Mouse (Mus musculus) urinary bladder, adult 18-20 months (tissue): Measurements from ENCODE around the gene Tmem30b.
"Not testable (repeated sequence)": the region's sequence is repeated elsewhere in the genome, so short reads cannot be mapped to it uniquely, and the experiment has no call there.

Experiments used
- DNase-seq, 2 experiments: peaks; one replicate each; pipeline ENCODE4 v3.0.0; 2022; ENCODE audit warnings: low spot score in 2 of 2, mixed read lengths in 2 of 2

Tmem30b gene

GRCm38 (mm10) chr12:73546086-73546711 lies at the start of gene Tmem30b:
Gene Tmem30b (minus strand): TSS chr12:73546392.
- DNase-seq: peak; percentile 62 to 77

GRCm38 (mm10) chr12:73595226-73595625 lies 49.0 kb upstream of the Tmem30b start:
- no peak for DNase-seq

- DNase-seq: no peak
Observed at GRCm38 (mm10) chr12:73594177-73594745, 48.1 kb upstream of the Tmem30b start.

- no peak for DNase-seq
Observed at GRCm38 (mm10) chr12:73593021-73593798, 47.0 kb upstream of the Tmem30b start.

- DNase-seq: no peak
Observed at GRCm38 (mm10) chr12:73591625-73592024, 45.4 kb upstream of the Tmem30b start.

- no peak for DNase-seq
Observed at GRCm38 (mm10) chr12:73590627-73591276, 44.6 kb upstream of the Tmem30b start.

GRCm38 (mm10) chr12:73587262-73587661 lies 41.1 kb upstream of the Tmem30b start:
- no peak for DNase-seq

- DNase-seq: no peak
Observed at GRCm38 (mm10) chr12:73585850-73586249, 39.7 kb upstream of the Tmem30b start.

GRCm38 (mm10) chr12:73585241-73585801 lies 39.1 kb upstream of the Tmem30b start:
- peak in 1 of 2 experiments; percentile 43 for DNase-seq

GRCm38 (mm10) chr12:73584610-73585240 lies 38.5 kb upstream of the Tmem30b start, which contains the start of gene Prkch:
Gene Prkch (plus strand): TSS chr12:73584796.
- DNase-seq: peak; percentile 80 to 82

GRCm38 (mm10) chr12:73583813-73584609 lies 37.8 kb upstream of the Tmem30b start:
- DNase-seq: peak; percentile 18 to 53

GRCm38 (mm10) chr12:73583318-73583717 lies 37.1 kb upstream of the Tmem30b start:
- no peak for DNase-seq

GRCm38 (mm10) chr12:73580811-73581210 lies 34.6 kb upstream of the Tmem30b start:
- DNase-seq: no peak

GRCm38 (mm10) chr12:73578141-73578540 lies 31.9 kb upstream of the Tmem30b start:
- no peak for DNase-seq

GRCm38 (mm10) chr12:73574632-73575031 lies 28.4 kb upstream of the Tmem30b start:
- no peak for DNase-seq

- DNase-seq: no peak
Observed at GRCm38 (mm10) chr12:73565620-73565969, 19.4 kb upstream of the Tmem30b start.

GRCm38 (mm10) chr12:73564795-73565619 lies 18.8 kb upstream of the Tmem30b start:
- DNase-seq: no peak

GRCm38 (mm10) chr12:73564176-73564575 lies 18.0 kb upstream of the Tmem30b start:
- no peak for DNase-seq

- not testable (repeated sequence) for DNase-seq
Observed at GRCm38 (mm10) chr12:73563122-73563521, 16.9 kb upstream of the Tmem30b start.

- DNase-seq: no peak
Observed at GRCm38 (mm10) chr12:73560091-73560490, 13.9 kb upstream of the Tmem30b start.
